Mouse (Mus musculus) hindbrain, embryonic 16.5 days (tissue): ENCODE results near the gene Il17ra. TPM values are rescaled to one million over a fixed set of nuclear protein-coding genes. Genes with fewer than 3 reads are reported as not detected.

Source experiments
- ATAC-seq: fragments of 200-750 bp; cut with Nextera tagmentation; 2 replicates; pipeline ENCODE4 v1.8.0; 2017; ENCODE audit warnings: moderate TSS enrichment, moderate library complexity
- H3K27ac ChIP-seq: fragments of 300-500 bp; sonication (generic); 2 replicates; pipeline ENCODE4 v1.5.1; 2014; ENCODE audit warnings: low read depth, mild to moderate bottlenecking, control low read depth, low read length, moderate library complexity
- H3K27me3 ChIP-seq: fragments of 300-500 bp; sonication (generic); replicated peaks from 2 replicates; pipeline ENCODE4 v1.6.1; 2014; ENCODE audit warnings: low read length; ENCODE audit not compliant: control insufficient read depth, insufficient read depth
- H3K36me3 ChIP-seq: fragments of 300-500 bp; sonication (generic); 2 replicates; pipeline ENCODE4 v1.6.1; 2014; ENCODE audit warnings: mild to moderate bottlenecking, low read length, moderate library complexity, mixed read lengths; ENCODE audit not compliant: control insufficient read depth, insufficient read depth
- H3K4me1 ChIP-seq: fragments of 300-500 bp; sonication (generic); 2 replicates; pipeline ENCODE4 v1.6.1; 2014; ENCODE audit warnings: low read depth, low read length; ENCODE audit not compliant: control insufficient read depth, insufficient read depth
- H3K4me2 ChIP-seq: fragments of 300-500 bp; sonication (generic); 2 replicates; pipeline ENCODE4 v1.6.1; 2014; ENCODE audit warnings: mild to moderate bottlenecking, low read length, control low read depth, moderate library complexity
- H3K4me3 ChIP-seq: fragments of 300-500 bp; sonication (generic); 2 replicates; pipeline ENCODE4 v1.5.1; 2014; ENCODE audit warnings: mild to moderate bottlenecking, low read length, control low read depth, moderate library complexity
- H3K9ac ChIP-seq: fragments of 300-500 bp; sonication (generic); 2 replicates; pipeline ENCODE4 v1.6.1; 2014; ENCODE audit warnings: low read depth, mild to moderate bottlenecking, control low read depth, low read length, moderate library complexity
- H3K9me3 ChIP-seq: fragments of 300-500 bp; sonication (generic); 2 replicates; pipeline ENCODE4 v1.6.1; 2014; ENCODE audit warnings: mild to moderate bottlenecking, low read length, moderate library complexity; ENCODE audit not compliant: control insufficient read depth
- WGBS: fragments of 180-500 bp; shearing (Covaris S2); extraction: QIAGEN DNeasy Blood & Tissue Kit; methylation state at CpG from one replicate; pipeline ENCODE4 v1.1.7; 2014; 5-methylcytosine and 5-hydroxymethylcytosine counted together
- polyA plus RNA-seq: library from polyadenylated mRNA; unstranded; fragments of >200 nt; fragmentation: Nextera tagmentation; extraction: Ambion mirVana; gene quantifications from 2 replicates; pipeline ENCODE4 v1.2.1, GENCODE M21; 2015

Gene Il17ra
- polyA plus RNA-seq, 1 experiment from 2014 or later: 4.9 TPM

- H3K27ac ChIP-seq: no peak overlapping the region
- peaks cover 11% of the 10 kb centered on the region for H3K36me3 ChIP-seq
- ATAC-seq: no peak
- WGBS: 92% methylated on average over 5 of the region's 5 CpGs
- H3K4me1 ChIP-seq: no peaks in the 10 kb centered on the region
- no peaks in the 10 kb centered on the region for H3K27me3 ChIP-seq
- no peak overlapping the region for H3K4me3 ChIP-seq
- H3K9ac ChIP-seq: no peak overlapping the region
- no peak overlapping the region for H3K4me2 ChIP-seq
- H3K9me3 ChIP-seq: no peaks in the 10 kb centered on the region
Observed at GRCm38 (mm10) chr6:120480361-120480760, 17.3 kb downstream of the Il17ra start.

GRCm38 (mm10) chr6:120481538-120481937, 18.5 kb downstream of the Il17ra start:
- no peaks in the 10 kb centered on the region for H3K27me3 ChIP-seq
- peaks cover 11% of the 10 kb centered on the region for H3K36me3 ChIP-seq
- H3K9ac ChIP-seq: no peak overlapping the region
- H3K4me1 ChIP-seq: no peaks in the 10 kb centered on the region
- H3K4me2 ChIP-seq: no peak overlapping the region
- ATAC-seq: no peak
- no peak overlapping the region for H3K4me3 ChIP-seq
- no peaks in the 10 kb centered on the region for H3K9me3 ChIP-seq
- 92% methylated on average over 6 of the region's 6 CpGs for WGBS
- H3K27ac ChIP-seq: no peak overlapping the region

GRCm38 (mm10) chr6:120482021-120482420, 19.0 kb downstream of the Il17ra start:
- Histone ChIP-seq H3K27ac (no peak overlapping the region), H3K4me1 (no peaks in the 10 kb centered on the region), H3K9me3 (no peaks in the 10 kb centered on the region), H3K27me3 (no peaks in the 10 kb centered on the region), H3K4me2 (no peak overlapping the region), H3K36me3 (peaks cover 11% of the 10 kb centered on the region), H3K4me3 (no peak overlapping the region), H3K9ac (no peak overlapping the region)
- no peak for ATAC-seq
- 94% methylated on average over 14 of the region's 14 CpGs for WGBS

- H3K27me3 ChIP-seq: no peaks in the 10 kb centered on the region
Observed at GRCm38 (mm10) chr6:120482756-120483155, 19.7 kb downstream of the Il17ra start.

GRCm38 (mm10) chr6:120483211-120483626, 20.2 kb downstream of the Il17ra start:
- Histone ChIP-seq H3K4me2 (no peak overlapping the region), H3K9ac (no peak overlapping the region), H3K4me3 (no peak overlapping the region), H3K27me3 (no peaks in the 10 kb centered on the region), H3K4me1 (no peaks in the 10 kb centered on the region), H3K36me3 (peaks cover 11% of the 10 kb centered on the region), H3K27ac (no peak overlapping the region), H3K9me3 (no peaks in the 10 kb centered on the region)
- 37% methylated on average over 8 of the region's 8 CpGs for WGBS
- no peak for ATAC-seq

More at GRCm38 (mm10) chr6:120482756-120483155, 19.7 kb downstream of the Il17ra start:
- Histone ChIP-seq H3K9me3 (no peaks in the 10 kb centered on the region), H3K4me3 (no peak overlapping the region), H3K36me3 (peaks cover 11% of the 10 kb centered on the region), H3K4me2 (no peak overlapping the region), H3K4me1 (no peaks in the 10 kb centered on the region), H3K27ac (no peak overlapping the region), H3K9ac (no peak overlapping the region)
- no peak for ATAC-seq
- WGBS: 45% methylated on average over 6 of the region's 6 CpGs

GRCm38 (mm10) chr6:120485038-120485437, 22.0 kb downstream of the Il17ra start:
- Histone ChIP-seq H3K27ac (no peak overlapping the region), H3K9ac (no peak overlapping the region), H3K4me3 (no peak overlapping the region), H3K36me3 (peaks cover 9% of the 10 kb centered on the region; the same call in 1 of the 2 replicates), H3K27me3 (no peaks in the 10 kb centered on the region), H3K4me2 (no peak overlapping the region), H3K9me3 (no peaks in the 10 kb centered on the region), H3K4me1 (peaks cover 9% of the 10 kb centered on the region)
- WGBS: 86% methylated on average over 3 of the region's 3 CpGs
- ATAC-seq: no peak

GRCm38 (mm10) chr6:120486051-120486510, 23.0 kb downstream of the Il17ra start:
- Histone ChIP-seq H3K9me3 (no peaks in the 10 kb centered on the region), H3K27ac (no peak overlapping the region), H3K4me1 (peaks cover 19% of the 10 kb centered on the region), H3K9ac (no peak overlapping the region; the same call in 1 of the 2 replicates), H3K4me2 (no peak overlapping the region), H3K4me3 (no peak overlapping the region), H3K27me3 (no peaks in the 10 kb centered on the region), H3K36me3 (peaks cover 5% of the 10 kb centered on the region; the same call in 1 of the 2 replicates)
- ATAC-seq: no peak
- 58% methylated on average over 8 of the region's 8 CpGs for WGBS

GRCm38 (mm10) chr6:120488647-120489046, 25.6 kb downstream of the Il17ra start:
- no peak for ATAC-seq
- Histone ChIP-seq H3K4me2 (no peak overlapping the region), H3K27ac (no peak overlapping the region), H3K4me3 (no peak overlapping the region), H3K36me3 (no peaks in the 10 kb centered on the region), H3K9me3 (no peaks in the 10 kb centered on the region), H3K27me3 (0 out of 2 replicates have a peak, but pooled peaks cover 2% of the 10 kb centered on the region), H3K4me1 (peaks cover 38% of the 10 kb centered on the region), H3K9ac (no peak overlapping the region)
- WGBS: 80% methylated on average over 3 of the region's 3 CpGs

- H3K27ac ChIP-seq: no peak overlapping the region
- no peaks in the 10 kb centered on the region for H3K9me3 ChIP-seq
- no peaks in the 10 kb centered on the region for H3K36me3 ChIP-seq
- H3K4me1 ChIP-seq: peaks cover 43% of the 10 kb centered on the region
- H3K4me3 ChIP-seq: no peak overlapping the region
- ATAC-seq: no peak
- 68% methylated on average over 2 of the region's 2 CpGs for WGBS
- H3K27me3 ChIP-seq: 0 out of 2 replicates have a peak, but pooled peaks cover 2% of the 10 kb centered on the region
- no peak overlapping the region for H3K4me2 ChIP-seq
- H3K9ac ChIP-seq: no peak overlapping the region
Observed at GRCm38 (mm10) chr6:120489461-120489860, 26.4 kb downstream of the Il17ra start.
